Mouse (Mus musculus): ENCODE data around the gene Lmln.

- no peak for TF ChIP-seq POLR2A (IDR thresholded peaks at IDR 0.05; ENCODE audit: extremely low read depth, insufficient read depth, low read length)
- TF ChIP-seq CTCF (IDR thresholded peaks at IDR 0.05; ENCODE audit: extremely low read depth, insufficient read depth, low read length): no peak
These were observed 13.8 kb downstream of the Lmln start for GRCm38 (mm10) chr16:33076078-33076477.
